Comparison of ENCODE assay signal across 16 mouse cellular contexts in genomic region chr7:113707596-113707995, GRCm38 (mm10). TPM values are rescaled to one million over a fixed set of nuclear protein-coding genes. Genes with fewer than 3 reads are reported as not detected.
DNase-seq lines count a peak whose midpoint lies in the region; ATAC-seq and TF ChIP-seq lines count a peak whose summit lies in the region.
"Had no signal": no experiment of that assay in that cellular context is flagged by ENCODE, and none has a peak within 500 bp of the region (broad histone marks: within the 10 kb centered on the region; RNA-seq: fewer than 3 reads in every experiment).

No protein-coding gene starts in this region.

- H3K9me3 ChIP-seq in lung, embryonic 14.5 days (ENCODE audit: low read depth, low read length), result no peaks in the 10 kb centered on the region
- H3K9me3 ChIP-seq in forebrain, postnatal 0 days (ENCODE audit: low read length), result no peaks in the 10 kb centered on the region
- H3K9me3 ChIP-seq: hindbrain, embryonic 15.5 days; liver, embryonic 15.5 days; neural tube, embryonic 13.5 days had no signal

- H3K4me1 ChIP-seq in lung, embryonic 14.5 days (ENCODE audit: insufficient read depth), result no peaks in the 10 kb centered on the region
- H3K4me1 ChIP-seq in forebrain, postnatal 0 days (ENCODE audit: insufficient read depth), result no peaks in the 10 kb centered on the region
- H3K4me1 ChIP-seq: heart, embryonic 13.5 days; hindbrain, embryonic 15.5 days; liver, embryonic 15.5 days had no signal

- H3K4me2 ChIP-seq in lung, embryonic 14.5 days, result no peak overlapping the region
- no peak overlapping the region for H3K4me2 ChIP-seq in forebrain, postnatal 0 days (ENCODE audit: low read depth)
- H3K4me2 ChIP-seq: heart, embryonic 13.5 days; hindbrain, embryonic 15.5 days; liver, embryonic 15.5 days; neural tube, embryonic 13.5 days had no signal

- no peak overlapping the region for H3K27ac ChIP-seq in lung, embryonic 14.5 days (ENCODE audit: low read depth)
- no peak overlapping the region for H3K27ac ChIP-seq in forebrain, postnatal 0 days (ENCODE audit: low read depth, low read length)
- H3K27ac ChIP-seq: heart, embryonic 13.5 days; hindbrain, embryonic 15.5 days; liver, embryonic 15.5 days; neural tube, embryonic 13.5 days had no signal

- peak; percentile 39 for DNase-seq in lung, embryonic 14.5 days
- no peak for DNase-seq in lung, postnatal 14 days
- peak; percentile 82 for DNase-seq in Muller cell, postnatal 12 days (ENCODE audit: inconsistent ontology term)
- peak; percentile 69 for DNase-seq in cerebellum, adult 11 months
- peak; percentile 77 to 80 for DNase-seq in cerebellum, postnatal 10 days
- no peak for DNase-seq in frontal cortex, postnatal 36 days (ENCODE audit: low spot score in 2 of 2)
- DNase-seq in forebrain, postnatal 0 days, result no peak
- DNase-seq: B cell, adult 2 months; heart, adult 18-20 months; heart, postnatal 36 days had no signal

- WGBS in lung, embryonic 14.5 days, result 64% methylated on average over 2 of the region's 2 CpGs
- 55% methylated on average over 2 of the region's 2 CpGs for WGBS in forebrain, postnatal 0 days

- ATAC-seq in lung, embryonic 14.5 days (ENCODE audit: insufficient read depth), result no peak
- ATAC-seq in erythroblast, adult 5-6 weeks (replicated peaks; ENCODE audit: low FRiP score, poor library complexity, severe bottlenecking), result no peak
- ATAC-seq in forebrain, postnatal 0 days, result no peak
- ATAC-seq: intestine, embryonic 16.5 days had no signal

- no peak for TF ChIP-seq CTCF in lung, embryonic 14.5 days (IDR thresholded peaks at IDR 0.05; ENCODE audit: low read depth)
- TF ChIP-seq CTCF in forebrain, postnatal 0 days (IDR thresholded peaks at IDR 0.05; ENCODE audit: low read depth), result no peak

- no peaks in the 10 kb centered on the region for H3K27me3 ChIP-seq in lung, embryonic 14.5 days (ENCODE audit: insufficient read depth, low read length)
- H3K27me3 ChIP-seq in forebrain, postnatal 0 days (ENCODE audit: insufficient read depth, low read length), result no peaks in the 10 kb centered on the region
- H3K27me3 ChIP-seq: heart, embryonic 13.5 days; hindbrain, embryonic 15.5 days; liver, embryonic 15.5 days; neural tube, embryonic 13.5 days had no signal

- H3K9ac ChIP-seq in lung, embryonic 14.5 days, result no peak overlapping the region
- H3K9ac ChIP-seq in forebrain, postnatal 0 days, result no peak overlapping the region
- H3K9ac ChIP-seq: heart, embryonic 13.5 days; hindbrain, embryonic 15.5 days; liver, embryonic 15.5 days; neural tube, embryonic 13.5 days had no signal

- H3K4me3 ChIP-seq in lung, embryonic 14.5 days (ENCODE audit: low read depth, low read length), result no peak overlapping the region
- H3K4me3 ChIP-seq in forebrain, postnatal 0 days (ENCODE audit: low read depth, low read length), result no peak overlapping the region
- H3K4me3 ChIP-seq: heart, embryonic 13.5 days; hindbrain, embryonic 15.5 days; liver, embryonic 15.5 days; neural tube, embryonic 13.5 days had no signal

- H3K36me3 ChIP-seq in lung, embryonic 14.5 days (ENCODE audit: insufficient read depth), result no peaks in the 10 kb centered on the region
- H3K36me3 ChIP-seq in forebrain, postnatal 0 days (ENCODE audit: insufficient read depth), result no peaks in the 10 kb centered on the region
- H3K36me3 ChIP-seq: heart, embryonic 13.5 days; hindbrain, embryonic 15.5 days; liver, embryonic 15.5 days; neural tube, embryonic 13.5 days had no signal

RNA-seq across cellular contexts. Expression of gene Spon1, which starts 58.2 kb away (rescaled TPM):
- polyA plus RNA-seq in lung, embryonic 14.5 days (2014; fragmentation: Nextera tagmentation; extraction: Ambion mirVana), result 2.5 and 5.5 TPM in 2 replicates
- not detected in 2 replicates for total RNA-seq in erythroblast, adult 5-6 weeks (2015; ENCODE audit: low replicate concordance)
- total RNA-seq in erythroblast, adult 5-6 weeks (2017; ENCODE audit: low replicate concordance), result 0.14 and 0.17 TPM in 2 replicates
- 18.2 and 25.8 TPM in 2 replicates for total RNA-seq in forebrain, postnatal 0 days (2014; rRNA removed)
- 20.5 and 26.4 TPM in 2 replicates for polyA plus RNA-seq in forebrain, postnatal 0 days (2015; fragmentation: Nextera tagmentation; extraction: Ambion mirVana)

Comparison
In these comparisons a context has a peak if more than half of its experiments do, and no peak if none do; other contexts are left out.
1. DNase-seq: peak in lung, embryonic 14.5 days (single experiment), Muller cell, postnatal 12 days (single experiment), cerebellum, adult 11 months (single experiment) and cerebellum, postnatal 10 days (2 of 2); none in lung, postnatal 14 days (single experiment), frontal cortex, postnatal 36 days (0 of 2) and forebrain, postnatal 0 days (single experiment).
2. RNA of gene Spon1, which starts 58.2 kb away (total RNA-seq): 18.2 to 25.8 TPM in forebrain, postnatal 0 days; 0.14 to 0.17 TPM in erythroblast, adult 5-6 weeks; every median in the first group is over 10 times any median in the second.